Mouse (Mus musculus) midbrain, embryonic 11.5 days (tissue): Measurements from ENCODE around the gene Rps26. TPM values are rescaled to one million over a fixed set of nuclear protein-coding genes. Genes with fewer than 3 reads are reported as not detected.

Source experiments
- ATAC-seq: fragments of 200-750 bp; cut with Nextera tagmentation; 2 replicates; pipeline ENCODE4 v1.8.0; 2017; ENCODE audit warnings: moderate TSS enrichment, moderate library complexity; ENCODE audit not compliant: low FRiP score
- DNase-seq: peaks from one replicate; pipeline ENCODE4 v3.0.0; 2015; ENCODE audit warnings: low spot score; ENCODE audit errors: missing footprints
- H3K27ac ChIP-seq: fragments of 300-500 bp; sonication (generic); 2 replicates; pipeline ENCODE4 v1.5.1; 2014; ENCODE audit warnings: low read depth, low read length
- H3K27me3 ChIP-seq: fragments of 300-500 bp; sonication (generic); 2 replicates; pipeline ENCODE4 v1.6.1; 2014; ENCODE audit warnings: mild to moderate bottlenecking, low read length, moderate library complexity, mixed read lengths; ENCODE audit not compliant: control insufficient read depth, insufficient read depth
- H3K36me3 ChIP-seq: fragments of 300-500 bp; sonication (generic); 2 replicates; pipeline ENCODE4 v1.6.1; 2014; ENCODE audit warnings: mild to moderate bottlenecking, low read length, moderate library complexity, mixed read lengths; ENCODE audit not compliant: control insufficient read depth, insufficient read depth
- H3K4me1 ChIP-seq: fragments of 300-500 bp; sonication (generic); 2 replicates; pipeline ENCODE4 v1.6.1; 2014; ENCODE audit warnings: low read length; ENCODE audit not compliant: control insufficient read depth, insufficient read depth
- H3K4me2 ChIP-seq: fragments of 300-500 bp; sonication (generic); 2 replicates; pipeline ENCODE4 v1.6.1; 2014; ENCODE audit warnings: mild to moderate bottlenecking, moderate library complexity
- H3K4me3 ChIP-seq: fragments of 300-500 bp; sonication (generic); 2 replicates; pipeline ENCODE4 v1.5.1; 2014; ENCODE audit warnings: low read depth, low read length
- H3K9ac ChIP-seq: fragments of 300-500 bp; sonication (generic); 2 replicates; pipeline ENCODE4 v1.6.1; 2014; ENCODE audit warnings: low read length
- H3K9me3 ChIP-seq: fragments of 300-500 bp; sonication (generic); 2 replicates; pipeline ENCODE4 v1.6.1; 2016; ENCODE audit warnings: low read length; ENCODE audit not compliant: control insufficient read depth
- WGBS: fragments of 180-500 bp; shearing (Covaris S2); extraction: QIAGEN DNeasy Blood & Tissue Kit; methylation state at CpG from one replicate; pipeline ENCODE4 v1.1.7; 2014; 5-methylcytosine and 5-hydroxymethylcytosine counted together
- polyA plus RNA-seq: library from polyadenylated mRNA; unstranded; fragments of >200 nt; fragmentation: Nextera tagmentation; extraction: Ambion mirVana; gene quantifications from 2 replicates; pipeline ENCODE4 v1.2.1, GENCODE M21; 2014

The Rps26 gene
- polyA plus RNA-seq, 1 experiment from 2014 or later, result 638 TPM

GRCm38 (mm10) chr10:128598476-128598875 lies 28.1 kb downstream of the Rps26 start:
- DNase-seq, result no peak
- no peaks in the 10 kb centered on the region for H3K36me3 ChIP-seq
- no peak overlapping the region for H3K4me3 ChIP-seq
- no peak for ATAC-seq
- H3K9ac ChIP-seq, result no peak overlapping the region
- no peak overlapping the region for H3K27ac ChIP-seq
- WGBS, result 86% methylated on average over 2 of the region's 2 CpGs
- no peaks in the 10 kb centered on the region for H3K27me3 ChIP-seq
- H3K4me2 ChIP-seq, result no peak overlapping the region
- no peaks in the 10 kb centered on the region for H3K9me3 ChIP-seq
- H3K4me1 ChIP-seq, result no peaks in the 10 kb centered on the region

GRCm38 (mm10) chr10:128592797-128593196 lies 33.8 kb downstream of the Rps26 start:
- Histone ChIP-seq H3K4me1 (peaks cover 5% of the 10 kb centered on the region; the same call in 1 of the 2 replicates), H3K27me3 (peaks cover 20% of the 10 kb centered on the region), H3K27ac (no peak overlapping the region), H3K4me3 (no peak overlapping the region), H3K36me3 (no peaks in the 10 kb centered on the region), H3K4me2 (no peak overlapping the region), H3K9ac (no peak overlapping the region), H3K9me3 (no peaks in the 10 kb centered on the region)
- 81% methylated on average over 5 of the region's 5 CpGs for WGBS
- DNase-seq (no peak), ATAC-seq (no peak)

GRCm38 (mm10) chr10:128591436-128591835 lies 35.1 kb downstream of the Rps26 start:
- 89% methylated on average over 6 of the region's 6 CpGs for WGBS
- H3K27ac ChIP-seq, result no peak overlapping the region

GRCm38 (mm10) chr10:128590193-128590690 lies 36.3 kb downstream of the Rps26 start:
- Histone ChIP-seq H3K27ac (no peak overlapping the region), H3K4me3 (peak overlapping the region; percentile 64), H3K36me3 (no peaks in the 10 kb centered on the region), H3K27me3 (peaks cover 32% of the 10 kb centered on the region), H3K4me2 (peak overlapping the region; percentile 99), H3K4me1 (peaks cover 5% of the 10 kb centered on the region; the same call in 1 of the 2 replicates), H3K9ac (peak overlapping the region; percentile 60), H3K9me3 (no peaks in the 10 kb centered on the region)
- ATAC-seq (peak; percentile 79), DNase-seq (peak; percentile 98)
- under 1% methylated on average over 43 of the region's 43 CpGs for WGBS

More at GRCm38 (mm10) chr10:128591436-128591835, 35.1 kb downstream of the Rps26 start:
- H3K27me3 ChIP-seq, result peaks cover 32% of the 10 kb centered on the region
- no peaks in the 10 kb centered on the region for H3K36me3 ChIP-seq
- ATAC-seq (no peak), DNase-seq (no peak)
- no peaks in the 10 kb centered on the region for H3K9me3 ChIP-seq
- no peak overlapping the region for H3K4me2 ChIP-seq
- no peak overlapping the region for H3K9ac ChIP-seq
- H3K4me1 ChIP-seq, result peaks cover 5% of the 10 kb centered on the region; the same call in 1 of the 2 replicates
- H3K4me3 ChIP-seq, result no peak overlapping the region

GRCm38 (mm10) chr10:128589464-128590192 lies 36.9 kb downstream of the Rps26 start, which contains the start of gene Erbb3:
Gene Erbb3 (minus strand): TSS chr10:128589652.
- Histone ChIP-seq H3K27ac (no peak within 1 kb of the TSS), H3K27me3 (peaks cover 32% of the 10 kb centered on the region), H3K4me1 (peaks cover 5% of the 10 kb centered on the region; the same call in 1 of the 2 replicates), H3K4me3 (peak within 1 kb of the TSS; percentile 64), H3K9me3 (no peaks in the 10 kb centered on the region), H3K4me2 (peak within 1 kb of the TSS; percentile 99), H3K9ac (peak within 1 kb of the TSS; percentile 60), H3K36me3 (no peaks in the 10 kb centered on the region)
- peak; percentile 57 for ATAC-seq
- WGBS, result under 1% methylated on average over 43 of the region's 43 CpGs
- DNase-seq, result peak; percentile 96

- peak overlapping the region; percentile 64 for H3K4me3 ChIP-seq
- peak; percentile 36 for ATAC-seq
- H3K27me3 ChIP-seq, result peaks cover 32% of the 10 kb centered on the region
- no peaks in the 10 kb centered on the region for H3K9me3 ChIP-seq
- H3K27ac ChIP-seq, result no peak overlapping the region
- H3K4me1 ChIP-seq, result peaks cover 5% of the 10 kb centered on the region; the same call in 1 of the 2 replicates
- H3K9ac ChIP-seq, result peak overlapping the region; percentile 20; the same call in 1 of the 2 replicates
- H3K36me3 ChIP-seq, result no peaks in the 10 kb centered on the region
- DNase-seq, result peak; percentile 86
- 3% methylated on average over 23 of the region's 23 CpGs for WGBS
- H3K4me2 ChIP-seq, result peak overlapping the region; percentile 99
Observed at GRCm38 (mm10) chr10:128588775-128589463, 37.6 kb downstream of the Rps26 start.

GRCm38 (mm10) chr10:128588136-128588535 lies 38.4 kb downstream of the Rps26 start:
- 20% methylated on average over 1 of the region's 1 CpGs for WGBS
- H3K36me3 ChIP-seq, result no peaks in the 10 kb centered on the region
- H3K9ac ChIP-seq, result no peak overlapping the region
- H3K27ac ChIP-seq, result no peak overlapping the region
- H3K4me1 ChIP-seq, result peaks cover 5% of the 10 kb centered on the region; the same call in 1 of the 2 replicates
- peaks cover 32% of the 10 kb centered on the region for H3K27me3 ChIP-seq
- H3K9me3 ChIP-seq, result no peaks in the 10 kb centered on the region
- DNase-seq (no peak), ATAC-seq (no peak)
- no peak overlapping the region for H3K4me3 ChIP-seq
- no peak overlapping the region for H3K4me2 ChIP-seq

GRCm38 (mm10) chr10:128587697-128588096 lies 38.9 kb downstream of the Rps26 start:
- Histone ChIP-seq H3K36me3 (no peaks in the 10 kb centered on the region), H3K4me3 (no peak overlapping the region), H3K4me2 (no peak overlapping the region), H3K27ac (no peak overlapping the region), H3K27me3 (peaks cover 32% of the 10 kb centered on the region), H3K4me1 (peaks cover 5% of the 10 kb centered on the region; the same call in 1 of the 2 replicates), H3K9ac (no peak overlapping the region), H3K9me3 (no peaks in the 10 kb centered on the region)
- ATAC-seq (no peak), DNase-seq (no peak)
- WGBS, result 60% methylated on average over 8 of the region's 8 CpGs

- Histone ChIP-seq H3K9ac (no peak overlapping the region), H3K4me2 (no peak overlapping the region), H3K9me3 (no peaks in the 10 kb centered on the region), H3K4me1 (peaks cover 5% of the 10 kb centered on the region; the same call in 1 of the 2 replicates), H3K27ac (no peak overlapping the region), H3K4me3 (no peak overlapping the region), H3K36me3 (no peaks in the 10 kb centered on the region), H3K27me3 (peaks cover 32% of the 10 kb centered on the region)
- 64% methylated on average over 4 of the region's 4 CpGs for WGBS
- no peak for DNase-seq
- no peak for ATAC-seq
Observed at GRCm38 (mm10) chr10:128587120-128587519, 39.4 kb downstream of the Rps26 start.
